Mouse (Mus musculus): Measurements from ENCODE around the gene Wars2.

Gene Wars2

GRCm38 (mm10) chr3:99264695-99265094 is 123.8 kb downstream of the Wars2 start:
- DNase-seq (ENCODE audit: low spot score): no peak

GRCm38 (mm10) chr3:99266752-99267303 is 126.0 kb downstream of the Wars2 start:
- DNase-seq (ENCODE audit: low spot score): no peak

GRCm38 (mm10) chr3:99277973-99278580 is 137.2 kb downstream of the Wars2 start:
- no peak for DNase-seq (ENCODE audit: low spot score)

GRCm38 (mm10) chr3:99279718-99280117 is 138.8 kb downstream of the Wars2 start:
- no peak for DNase-seq (ENCODE audit: low spot score)

- DNase-seq (ENCODE audit: low spot score): no peak
Observed at GRCm38 (mm10) chr3:99281453-99281852, 140.6 kb downstream of the Wars2 start.

GRCm38 (mm10) chr3:99288302-99288701 is 147.4 kb downstream of the Wars2 start:
- no peak for DNase-seq (ENCODE audit: low spot score)

Data from T-cell, adult 2 months (primary cell).